8 mouse cellular contexts compared by ENCODE assay signal in the genomic region with DNA sequence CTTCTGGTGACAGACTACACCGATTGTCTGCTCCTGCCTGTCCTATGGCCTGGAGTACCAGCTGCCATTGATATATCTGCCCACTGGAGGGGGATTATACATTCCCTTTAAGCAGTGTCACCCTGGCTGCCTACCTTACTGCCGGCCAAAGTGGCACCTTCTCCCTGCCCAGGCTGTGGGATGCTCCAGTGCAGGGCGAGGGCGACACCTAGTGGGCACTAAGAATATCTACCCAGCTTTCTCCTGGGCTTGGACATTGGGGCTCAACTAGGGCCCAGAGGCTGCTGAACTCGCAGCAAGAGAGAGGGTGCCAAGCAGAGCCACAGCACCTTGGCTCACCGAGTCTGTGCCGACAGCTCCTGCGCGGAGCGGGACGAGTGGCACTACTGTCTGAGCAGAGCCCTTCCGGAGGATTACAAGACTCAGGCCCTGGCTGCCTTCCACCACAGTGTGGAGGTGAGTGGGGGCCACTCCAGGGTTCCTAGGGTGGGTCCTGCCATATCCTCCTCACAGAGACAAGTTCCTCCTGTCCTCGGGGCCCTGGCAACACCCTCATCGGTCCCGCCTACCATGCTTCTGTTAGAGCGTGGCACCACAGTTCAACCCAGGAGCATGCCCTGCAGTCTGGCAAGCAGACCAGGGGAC. TPM values are rescaled to one million over a fixed set of nuclear protein-coding genes. Genes with fewer than 3 reads are reported as not detected.
DNase-seq lines count a peak whose midpoint lies in the region; ATAC-seq and TF ChIP-seq lines count a peak whose summit lies in the region.

No protein-coding gene starts in this region.

- H3K4me1 ChIP-seq in G1E (ENCODE audit: insufficient read depth, low read depth, low read length): peaks cover 3% of the 10 kb centered on the region
- H3K4me1 ChIP-seq in forebrain, embryonic 14.5 days (ENCODE audit: control insufficient read depth, insufficient read depth, low read length): no peaks in the 10 kb centered on the region
- no peaks in the 10 kb centered on the region for H3K4me1 ChIP-seq in lung, embryonic 16.5 days (replicated peaks; ENCODE audit: control insufficient read depth, insufficient read depth, low read length)

- H3K4me2 ChIP-seq in forebrain, embryonic 14.5 days (ENCODE audit: low read length): no peak overlapping the region
- no peak overlapping the region for H3K4me2 ChIP-seq in lung, embryonic 16.5 days (ENCODE audit: low read depth, low read length)

- TF ChIP-seq CTCF in G1E (IDR thresholded peaks at IDR 0.05; ENCODE audit: low read depth, low read length): peak; percentile 81

- H3K27ac ChIP-seq in forebrain, embryonic 14.5 days (ENCODE audit: low read depth, low read length): no peak overlapping the region
- H3K27ac ChIP-seq in lung, embryonic 16.5 days (ENCODE audit: low read length): no peak overlapping the region

- H3K9me3 ChIP-seq in G1E (replicated peaks): no peaks in the 10 kb centered on the region
- H3K9me3 ChIP-seq in forebrain, embryonic 14.5 days (replicated peaks; ENCODE audit: control insufficient read depth, low read length): no peaks in the 10 kb centered on the region
- no peaks in the 10 kb centered on the region for H3K9me3 ChIP-seq in lung, embryonic 16.5 days (ENCODE audit: control insufficient read depth, low read length)

- H3K36me3 ChIP-seq in G1E (replicated peaks): no peaks in the 10 kb centered on the region
- no peaks in the 10 kb centered on the region for H3K36me3 ChIP-seq in forebrain, embryonic 14.5 days (ENCODE audit: control insufficient read depth, insufficient read depth, low read length)
- H3K36me3 ChIP-seq in lung, embryonic 16.5 days (ENCODE audit: control insufficient read depth, insufficient read depth, low read length): no peaks in the 10 kb centered on the region

- H3K27me3 ChIP-seq in G1E (ENCODE audit: insufficient read depth, low read length): peaks cover 40% of the 10 kb centered on the region
- no peaks in the 10 kb centered on the region for H3K27me3 ChIP-seq in forebrain, embryonic 14.5 days (replicated peaks; ENCODE audit: control insufficient read depth, insufficient read depth, low read length)
- H3K27me3 ChIP-seq in lung, embryonic 16.5 days (ENCODE audit: control insufficient read depth, insufficient read depth, low read depth, low read length): no peaks in the 10 kb centered on the region

- H3K4me3 ChIP-seq in G1E (ENCODE audit: low read depth, low read length): no peak overlapping the region
- H3K4me3 ChIP-seq in forebrain, embryonic 14.5 days (ENCODE audit: low read depth, low read length): no peak overlapping the region
- no peak overlapping the region for H3K4me3 ChIP-seq in lung, embryonic 16.5 days (ENCODE audit: low read length)

- 33% methylated on average over 16 of the region's 16 CpGs for WGBS in forebrain, embryonic 14.5 days
- 35% methylated on average over 16 of the region's 16 CpGs for WGBS in lung, embryonic 16.5 days

- peak; percentile 65 for ATAC-seq in G1E (ENCODE audit: extremely low read depth, insufficient number of reproducible peaks, low FRiP score, poor library complexity, severe bottlenecking)
- ATAC-seq in forebrain, embryonic 14.5 days: peak; percentile 90
- ATAC-seq in lung, embryonic 16.5 days (ENCODE audit: low read depth): peak; percentile 79

- no peak overlapping the region for H3K9ac ChIP-seq in forebrain, embryonic 14.5 days (ENCODE audit: low read length)
- no peak overlapping the region for H3K9ac ChIP-seq in lung, embryonic 16.5 days (ENCODE audit: low read length)

- DNase-seq in G1E (ENCODE audit: low spot score): peak; percentile 61
- DNase-seq in cerebellum, adult 11 months: peak; percentile 67
- DNase-seq in forebrain, embryonic 14.5 days (ENCODE audit: low spot score): peak; percentile 83
- peak; percentile 80 for DNase-seq in heart, postnatal 4 days
- peak; percentile 37 to 73 for DNase-seq in layer of hippocampus, adult 8-10 months (ENCODE audit: low spot score in 2 of 2)
- peak; percentile 41 for DNase-seq in ovary, postnatal 10 days (ENCODE audit: low spot score)
- peak; percentile 72 for DNase-seq in thymus, postnatal 0 days (ENCODE audit: low spot score)

RNA-seq across cellular contexts. Expression of gene Nr2c2, which starts 23.9 kb away (rescaled TPM):
- 48.0 and 60.9 TPM in 2 replicates for total RNA-seq in G1E (2014; fragmentation: Nextera tagmentation)
- total RNA-seq in G1E (2017): 43.1 and 47.9 TPM in 2 replicates
- 4.5 and 5.6 TPM in 2 replicates for polyA plus RNA-seq in G1E (2012)
- 16.1 and 18.7 TPM in 2 replicates for polyA plus RNA-seq in forebrain, embryonic 14.5 days (2014; fragmentation: Nextera tagmentation; extraction: Ambion mirVana)
- total RNA-seq in heart, postnatal 4 days (2021): 10 to 100 TPM; 43.6 to 46.4 TPM
- 10 to 100 TPM; 83.3 to 91.6 (median 89.0) TPM for total RNA-seq in layer of hippocampus, adult 8-10 months (2022)
- polyA plus RNA-seq in lung, embryonic 16.5 days (2015; fragmentation: Nextera tagmentation; extraction: Ambion mirVana): 14.8 and 15.3 TPM in 2 replicates
- polyA plus RNA-seq in thymus, postnatal 0 days (2015; fragmentation: Nextera tagmentation; extraction: Ambion mirVana): 18.3 and 27.0 TPM in 2 replicates
